ENCODE assay signal across 8 mouse cellular contexts in genomic region chr11:87422511-87423340, GRCm38 (mm10). TPM values are rescaled to one million over a fixed set of nuclear protein-coding genes. Genes with fewer than 3 reads are reported as not detected.
A peak's percentile ranks its signal among the peaks of the same experiment; 100 is the strongest.
DNase-seq lines count a peak whose midpoint lies in the region; ATAC-seq and TF ChIP-seq lines count a peak whose summit lies in the region.

No protein-coding gene starts in this region.

- DNase-seq in ZHBTc4 (ENCODE audit: low read depth, low spot score), result peak; percentile 92
- DNase-seq in cerebellum, postnatal 4 days (ENCODE audit: low spot score in 2 of 2), result peak; percentile 65 to 82
- peak; percentile 85 for DNase-seq in gastrocnemius, adult 18-20 months (ENCODE audit: low spot score)
- peak; percentile 94 for DNase-seq in hindbrain, postnatal 0 days (ENCODE audit: low spot score)
- DNase-seq in left cerebral cortex, adult 2 months (ENCODE audit: extremely low spot score in 1 of 2, low spot score in 2 of 2), result peak; percentile 81 to 83
- DNase-seq in right cerebral cortex, adult 2 months (ENCODE audit: low spot score in 2 of 2), result peak; percentile 88
- peak; percentile 79 to 86 for DNase-seq in urinary bladder, postnatal 36 days (ENCODE audit: low spot score in 2 of 2)

- peak overlapping the region; percentile 42 for H3K4me3 ChIP-seq in hindbrain, postnatal 0 days (ENCODE audit: low read length)
- peak overlapping the region; percentile 51 for H3K4me3 ChIP-seq in left cerebral cortex, adult 2 months

- peak overlapping the region; percentile 73 for H3K4me2 ChIP-seq in hindbrain, postnatal 0 days (ENCODE audit: low read depth, low read length)

- H3K9ac ChIP-seq in hindbrain, postnatal 0 days (replicated peaks; ENCODE audit: low read length), result peak overlapping the region; percentile 40

- intact Hi-C loops in left cerebral cortex, adult 2 months (cut with DNase I), result no loop called here

- H3K27ac ChIP-seq in hindbrain, postnatal 0 days, result peak overlapping the region; percentile 90
- H3K27ac ChIP-seq in left cerebral cortex, adult 2 months, result peak overlapping the region; percentile 99

- H3K4me1 ChIP-seq in hindbrain, postnatal 0 days (ENCODE audit: insufficient read depth, low read length), result no peaks in the 10 kb centered on the region

- peak; percentile 89 for ATAC-seq in hindbrain, postnatal 0 days
- ATAC-seq in megakaryocyte, adult 5-6 weeks (ENCODE audit: poor library complexity, severe bottlenecking), result peak; percentile 61

- no peaks in the 10 kb centered on the region for H3K27me3 ChIP-seq in hindbrain, postnatal 0 days (ENCODE audit: insufficient read depth, low read length)

- no peaks in the 10 kb centered on the region for H3K36me3 ChIP-seq in hindbrain, postnatal 0 days (ENCODE audit: insufficient read depth, low read length)

- TF ChIP-seq CTCF in hindbrain, postnatal 0 days (IDR thresholded peaks at IDR 0.05; ENCODE audit: low read depth), result peak; percentile 13; the same call in 1 of the 2 replicates
- no peak for TF ChIP-seq CTCF in left cerebral cortex, adult 2 months (IDR thresholded peaks at IDR 0.05)

- under 1% methylated on average over 25 of the region's 26 CpGs for WGBS in hindbrain, postnatal 0 days

- no peaks in the 10 kb centered on the region for H3K9me3 ChIP-seq in hindbrain, postnatal 0 days (ENCODE audit: low read length)

RNA-seq across cellular contexts. Expression of gene Tex14, which starts 17.9 kb away (rescaled TPM):
- total RNA-seq in gastrocnemius, adult 18-20 months (2021), result under 1 TPM; 0.14 TPM
- total RNA-seq in hindbrain, postnatal 0 days (2014; rRNA removed), result 0.47 and 0.73 TPM in 2 replicates
- 2.6 and 3.4 TPM in 2 replicates for polyA plus RNA-seq in hindbrain, postnatal 0 days (2015; fragmentation: Nextera tagmentation; extraction: Ambion mirVana)
- total RNA-seq in left cerebral cortex, adult 2 months (2021), result under 1 TPM; 0.09 to 0.16 TPM
- 0.13 and 0.43 TPM in 2 replicates for total RNA-seq in megakaryocyte, adult 5-6 weeks (2015)
- total RNA-seq in megakaryocyte, adult 5-6 weeks (2017), result 0.15 and 1.1 TPM in 2 replicates

RNA-seq across cellular contexts. Expression of gene Rad51c, which starts 18.0 kb away (rescaled TPM):
- total RNA-seq in gastrocnemius, adult 18-20 months (2021), result under 1 TPM; 0.17 to 0.18 TPM
- total RNA-seq in hindbrain, postnatal 0 days (2014; rRNA removed), result 3.5 and 3.7 TPM in 2 replicates
- 2.0 and 4.2 TPM in 2 replicates for polyA plus RNA-seq in hindbrain, postnatal 0 days (2015; fragmentation: Nextera tagmentation; extraction: Ambion mirVana)
- total RNA-seq in left cerebral cortex, adult 2 months (2021), result 1 to 10 TPM; 3.1 to 4.4 TPM
- 4.6 and 4.8 TPM in 2 replicates for total RNA-seq in megakaryocyte, adult 5-6 weeks (2015)
- 5.2 and 5.7 TPM in 2 replicates for total RNA-seq in megakaryocyte, adult 5-6 weeks (2017)

Comparison
In these comparisons a context has a peak if more than half of its experiments do, and no peak if none do; other contexts are left out.
1. Peak in every context shown above with its lines: DNase-seq, ATAC-seq, H3K4me3 ChIP-seq and H3K27ac ChIP-seq.